Mouse (Mus musculus) layer of hippocampus, postnatal 14 days (tissue): ENCODE results near the gene Tbc1d8. TPM values are rescaled to one million over a fixed set of nuclear protein-coding genes. Genes with fewer than 3 reads are reported as not detected.
A peak's percentile ranks its signal among the peaks of the same experiment; 100 is the strongest.

ENCODE experiments used
- DNase-seq, 2 experiments: peaks; one replicate each; pipeline ENCODE4 v3.0.0; 2021 to 2022; ENCODE audit warnings: low spot score in 2 of 2, mixed read lengths in 1 of 2
- total RNA-seq, 2 experiments: library from RNA; stranded (reverse); gene quantifications; 2 replicates each; pipeline ENCODE4 v1.2.3; 2021

Gene Tbc1d8
- total RNA-seq, 2 experiments from 2014 or later: 13.2 TPM

DNA sequence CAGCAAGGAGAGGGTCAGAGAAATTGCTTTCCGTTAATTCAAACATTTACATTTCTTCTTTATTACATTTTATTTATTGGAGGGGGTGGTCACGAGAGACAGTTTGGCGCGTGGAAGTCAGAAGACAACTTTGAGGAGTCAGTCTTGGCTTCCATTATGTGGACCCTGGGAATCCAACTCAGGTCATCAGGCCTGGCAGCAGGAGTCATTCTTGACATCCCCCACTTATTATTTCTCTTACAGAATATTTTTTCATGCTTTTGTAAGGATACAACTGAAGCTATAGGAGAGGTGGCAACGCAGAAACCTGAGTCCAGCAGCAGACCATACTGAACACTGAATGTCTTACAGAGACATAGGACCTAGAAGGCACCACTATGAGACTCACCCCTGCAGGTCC is 699 bp upstream of the Tbc1d8 start:
- no peak for DNase-seq

DNA sequence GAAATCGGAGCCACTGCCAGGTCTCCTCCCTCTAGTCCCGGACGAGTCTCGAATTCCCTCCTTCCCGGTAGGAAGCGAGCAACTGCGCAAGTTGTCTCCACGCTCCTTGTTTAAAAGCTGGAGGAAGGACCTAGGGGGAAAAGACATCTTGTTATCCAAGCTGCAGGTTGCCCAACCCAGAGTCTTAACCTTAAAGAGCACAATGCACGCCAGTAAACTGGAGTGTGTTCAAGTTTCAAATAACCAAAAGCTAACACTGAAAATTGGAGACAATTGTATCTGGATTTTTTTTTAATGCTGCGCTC is 293 bp upstream of the Tbc1d8 start:
- DNase-seq: no peak

DNA sequence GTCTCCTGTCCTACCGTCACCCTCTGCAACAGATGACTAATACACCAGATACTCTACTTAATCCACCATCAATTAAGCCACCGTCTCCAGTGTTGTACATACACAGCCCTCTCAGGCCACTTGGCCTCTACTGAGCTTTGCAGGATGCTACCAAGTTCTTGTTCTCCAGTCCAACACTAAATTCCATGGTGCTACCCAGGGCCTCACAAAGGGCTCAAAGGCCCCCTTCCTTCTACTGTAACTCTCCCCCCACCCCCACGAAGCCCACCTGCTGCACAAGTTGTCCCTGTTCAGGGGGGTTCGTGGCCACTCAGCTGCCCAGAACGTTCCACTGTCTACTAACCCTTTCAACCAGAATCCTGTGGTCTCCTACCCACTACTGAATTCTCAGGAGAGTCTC is 1.5 kb downstream of the Tbc1d8 start:
- DNase-seq: no peak

DNA sequence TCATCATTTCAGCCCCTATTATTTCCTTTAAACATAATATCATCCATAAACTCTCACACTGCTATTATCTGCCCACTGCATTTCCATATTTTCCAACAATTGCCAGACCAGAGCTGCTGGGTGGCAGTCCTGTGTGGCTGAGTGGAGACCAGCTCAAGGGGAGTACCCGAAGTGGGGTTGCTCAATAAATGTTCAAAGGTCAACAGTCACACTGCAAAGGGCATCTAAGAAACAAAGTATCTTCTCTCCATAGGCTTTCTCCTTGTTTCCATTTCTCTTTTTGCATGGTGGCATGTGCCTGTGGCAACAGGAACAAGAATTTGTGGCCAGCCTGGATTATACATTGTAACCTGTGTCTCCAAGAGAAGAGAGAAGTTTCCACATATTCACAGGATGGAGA is 2.2 kb downstream of the Tbc1d8 start:
- DNase-seq: no peak

DNA sequence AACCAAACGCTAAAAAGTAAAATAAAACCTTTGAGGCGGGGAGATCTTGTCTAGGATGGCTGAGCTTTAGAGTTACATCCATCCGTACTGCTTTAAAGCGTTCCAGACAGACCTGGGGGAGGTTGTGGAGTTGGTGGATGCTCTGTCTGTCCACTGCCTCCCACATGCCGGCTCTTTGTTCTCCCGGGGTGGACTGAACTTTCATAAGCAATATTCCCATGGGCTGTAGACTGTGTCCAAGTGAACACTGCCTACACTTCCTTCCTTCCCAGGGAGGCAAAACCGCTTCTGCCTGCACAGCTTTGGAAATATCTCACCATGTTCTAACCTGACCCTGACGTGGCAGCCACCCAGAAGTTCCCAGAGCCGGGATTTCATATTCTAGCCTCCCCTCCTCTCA is 4.0 kb downstream of the Tbc1d8 start:
- no peak for DNase-seq

DNA sequence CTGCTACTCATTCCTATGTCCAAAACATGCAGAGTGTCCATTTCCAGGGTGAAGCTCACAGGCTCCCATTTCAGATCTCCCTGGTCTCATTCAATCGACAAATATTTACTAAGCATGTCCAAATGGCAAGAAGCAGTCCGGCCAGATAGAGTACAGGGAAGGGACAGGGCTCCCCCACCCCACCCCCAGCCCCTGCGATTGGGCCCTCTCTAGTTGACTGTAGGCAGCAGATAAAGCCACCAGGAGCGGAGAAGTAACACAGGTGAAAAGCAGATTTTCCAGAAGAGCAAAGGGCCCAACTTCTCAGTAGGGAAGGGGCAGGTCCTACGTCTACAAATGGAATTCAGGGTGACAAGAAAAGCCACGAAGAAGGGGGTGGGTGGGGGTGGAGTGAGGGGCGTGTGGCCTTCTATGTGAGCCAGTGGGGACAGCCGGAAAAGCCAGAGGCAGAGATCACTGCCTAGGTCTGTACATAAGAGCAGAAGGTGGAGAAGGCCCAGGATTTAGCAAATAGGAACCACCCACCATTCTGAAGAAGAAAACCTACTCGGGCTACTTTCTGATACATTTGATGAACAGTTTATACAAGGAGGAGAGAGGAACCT is 7.2 kb downstream of the Tbc1d8 start:
- no peak for DNase-seq

DNA sequence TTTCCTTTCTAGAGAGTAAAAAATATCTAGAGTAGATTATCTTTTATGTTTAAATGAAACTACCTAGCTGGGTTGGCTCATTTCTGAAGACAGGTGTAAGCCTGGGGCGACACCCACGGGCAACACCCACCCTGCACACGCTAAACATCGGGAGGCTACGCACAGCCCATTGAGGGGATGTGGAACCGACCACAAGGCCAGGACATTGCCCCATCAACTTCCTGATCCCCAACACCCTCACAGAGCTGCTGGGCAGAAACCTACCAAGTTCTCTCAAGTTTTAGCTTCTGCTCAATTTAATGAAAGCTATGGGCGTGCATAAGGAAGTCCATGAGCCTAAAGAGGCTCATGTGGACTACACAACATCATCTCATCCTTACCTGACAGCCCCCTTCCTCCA is 9.6 kb downstream of the Tbc1d8 start:
- DNase-seq: no peak

DNA sequence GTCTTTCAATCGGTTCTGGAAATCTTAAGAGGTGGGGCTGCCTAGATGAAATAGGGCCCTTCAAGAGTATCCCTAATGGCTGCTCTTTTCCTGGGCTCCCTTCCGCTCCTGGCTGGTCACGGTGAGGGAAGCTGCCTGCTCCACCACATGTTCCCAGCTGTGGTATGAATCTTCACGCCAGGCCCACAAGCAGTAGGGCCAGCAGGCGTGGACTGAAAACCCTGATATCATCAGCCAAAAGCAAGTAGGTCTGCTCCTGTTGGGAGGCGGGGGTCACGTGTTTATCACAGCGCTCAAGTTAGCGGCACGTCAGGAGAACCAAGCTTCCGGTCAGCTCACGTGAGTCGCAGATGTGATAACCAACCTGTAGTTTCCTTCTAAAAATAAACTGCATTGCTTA is 12.0 kb downstream of the Tbc1d8 start:
- DNase-seq: no peak

DNA sequence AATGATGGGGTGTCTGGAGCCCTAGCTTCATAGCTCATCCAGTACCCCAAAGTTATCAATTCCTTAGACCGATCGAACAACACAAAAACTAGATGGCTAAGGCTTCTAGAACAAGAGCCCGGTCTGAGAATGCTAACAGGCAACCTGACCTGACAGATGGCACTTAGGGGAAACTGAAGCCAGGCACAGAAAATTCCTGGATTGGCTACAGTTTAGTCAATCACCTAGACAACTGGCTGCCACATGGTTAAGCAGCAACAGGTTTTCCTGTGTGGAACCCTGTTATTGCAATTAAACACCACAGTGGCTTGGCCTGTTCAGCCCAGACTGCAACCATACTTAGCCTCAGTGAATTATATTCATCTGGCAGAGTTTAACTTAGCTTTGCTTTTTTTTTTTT is 13.8 kb downstream of the Tbc1d8 start:
- no peak for DNase-seq

DNA sequence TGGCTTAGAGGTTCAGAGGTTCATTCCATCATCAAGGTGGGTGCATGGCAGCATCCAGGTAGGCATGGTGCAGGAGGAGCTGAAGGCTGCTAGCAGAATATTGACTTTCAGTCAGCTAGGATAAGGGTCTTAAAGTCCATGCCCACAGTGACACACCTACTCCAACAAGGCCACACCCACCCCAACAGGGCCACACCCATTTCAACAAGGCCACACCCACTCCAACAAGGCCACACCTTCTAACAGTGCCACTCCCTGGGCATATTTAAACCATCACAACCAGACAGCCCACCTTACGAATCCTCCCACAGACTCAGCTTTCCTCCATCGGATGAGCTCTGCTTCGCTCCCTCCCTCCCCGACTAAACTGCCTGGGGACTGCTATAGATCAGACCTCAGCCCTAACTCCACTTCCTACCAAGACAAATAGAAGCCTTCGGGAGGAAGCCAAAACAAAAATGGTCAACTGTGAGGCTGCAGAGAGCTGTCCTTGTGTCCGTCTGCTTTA is 15.6 kb downstream of the Tbc1d8 start:
- DNase-seq: no peak

DNA sequence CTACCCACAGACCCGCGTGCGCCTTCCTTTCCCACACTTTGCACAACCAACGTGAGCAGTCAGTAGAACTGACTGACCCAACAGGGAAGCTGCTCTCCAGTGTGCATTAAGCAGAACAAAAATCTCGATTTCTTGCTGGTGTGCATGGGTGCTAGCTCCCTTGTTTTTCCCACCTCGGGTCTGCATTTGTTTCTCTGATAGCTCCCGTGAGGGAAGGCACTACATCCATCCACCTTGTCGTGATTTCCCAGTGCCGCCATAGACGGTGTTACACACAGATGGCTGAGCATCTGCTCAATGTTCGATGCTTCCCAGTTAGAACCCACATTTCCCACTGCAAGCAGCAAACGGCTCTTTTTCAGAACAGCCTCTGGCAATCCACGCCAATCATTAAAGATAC is 16.5 kb downstream of the Tbc1d8 start:
- peak in 1 of 2 experiments; percentile 55 for DNase-seq

DNA sequence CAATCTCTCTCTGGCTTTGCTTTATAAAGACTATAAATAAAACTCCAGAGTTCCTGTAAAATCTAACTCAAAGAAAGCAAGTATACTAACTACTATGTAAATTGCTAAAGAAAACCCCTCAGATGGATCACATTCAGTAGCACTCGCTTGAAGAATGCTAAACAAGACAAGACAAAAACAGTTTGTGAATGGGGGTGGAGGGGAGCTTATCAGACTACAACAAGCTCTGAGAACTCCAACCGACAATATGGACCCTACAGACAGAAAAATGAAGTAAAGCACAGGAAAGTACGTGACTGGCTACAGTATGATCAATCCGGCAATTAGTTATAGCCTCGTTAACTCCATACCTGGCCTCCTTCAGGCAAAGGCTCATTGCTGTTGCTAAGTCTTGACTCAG is 18.1 kb downstream of the Tbc1d8 start:
- DNase-seq: no peak

DNA sequence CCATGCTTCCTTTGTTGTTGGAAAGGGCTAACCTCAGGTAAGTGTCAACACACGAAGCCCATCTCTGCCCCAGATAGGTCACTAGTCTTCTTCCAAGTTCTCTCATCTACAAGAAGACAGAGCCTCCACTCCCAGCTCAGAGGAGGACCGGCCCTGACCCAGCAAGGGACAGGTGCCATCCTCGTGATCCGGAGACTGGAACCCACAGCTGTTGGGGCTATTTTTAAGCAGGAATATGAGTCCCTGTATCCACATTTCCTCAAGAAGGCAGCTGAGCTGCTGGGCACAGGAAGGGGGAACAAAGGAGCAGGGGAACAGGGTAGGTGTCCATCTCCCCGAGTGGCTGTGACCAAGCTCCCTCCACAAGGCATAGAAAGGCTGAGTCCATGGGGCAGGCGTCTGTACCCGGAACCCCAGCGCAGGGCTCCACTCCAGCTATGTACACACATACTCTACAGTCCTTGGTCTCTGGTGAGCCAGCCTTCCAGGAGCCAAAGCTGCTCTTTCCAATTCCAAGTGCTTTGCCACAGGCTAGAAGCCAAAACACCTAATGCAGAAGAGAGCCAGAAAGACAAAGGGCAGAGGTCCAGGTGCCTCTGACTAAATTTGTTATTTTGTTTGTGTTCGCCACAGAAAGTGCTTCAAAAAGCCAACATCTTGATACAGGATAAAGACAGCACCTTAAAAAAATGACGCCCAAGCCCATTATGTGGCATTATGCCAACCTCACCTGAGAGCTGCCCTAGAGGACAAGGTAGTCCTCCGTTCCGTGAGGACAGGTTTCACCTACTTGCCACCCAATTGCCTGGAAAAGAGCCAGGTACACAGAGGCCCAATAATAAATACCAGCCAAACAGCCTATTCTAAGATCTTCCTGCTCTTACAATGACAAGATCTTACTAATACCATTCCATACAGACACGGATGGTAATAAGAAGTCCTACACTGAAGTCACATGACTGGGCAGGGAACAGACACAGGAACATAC is 20.4 kb downstream of the Tbc1d8 start:
- no peak for DNase-seq

DNA sequence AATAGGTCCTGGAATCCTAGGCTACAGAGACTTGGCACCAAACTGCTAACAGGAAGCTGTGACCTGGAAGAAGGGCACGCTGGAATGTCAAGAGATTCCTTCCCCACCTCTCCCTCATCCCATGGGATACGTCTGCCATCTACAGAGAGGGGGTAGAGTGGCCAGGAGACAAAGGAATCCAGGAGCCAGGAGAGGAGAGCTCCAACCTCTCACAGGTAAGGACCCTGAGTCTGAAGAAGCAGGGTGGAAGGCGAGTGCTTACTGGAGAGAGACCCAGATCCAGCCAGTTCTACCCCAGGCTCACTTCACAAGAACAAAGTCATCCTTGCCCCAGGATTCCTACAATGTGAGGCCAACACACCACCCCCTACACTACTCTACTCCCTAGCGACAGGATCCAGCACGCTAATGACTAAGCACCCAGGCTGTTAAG is 22.1 kb downstream of the Tbc1d8 start:
- no peak for DNase-seq

DNA sequence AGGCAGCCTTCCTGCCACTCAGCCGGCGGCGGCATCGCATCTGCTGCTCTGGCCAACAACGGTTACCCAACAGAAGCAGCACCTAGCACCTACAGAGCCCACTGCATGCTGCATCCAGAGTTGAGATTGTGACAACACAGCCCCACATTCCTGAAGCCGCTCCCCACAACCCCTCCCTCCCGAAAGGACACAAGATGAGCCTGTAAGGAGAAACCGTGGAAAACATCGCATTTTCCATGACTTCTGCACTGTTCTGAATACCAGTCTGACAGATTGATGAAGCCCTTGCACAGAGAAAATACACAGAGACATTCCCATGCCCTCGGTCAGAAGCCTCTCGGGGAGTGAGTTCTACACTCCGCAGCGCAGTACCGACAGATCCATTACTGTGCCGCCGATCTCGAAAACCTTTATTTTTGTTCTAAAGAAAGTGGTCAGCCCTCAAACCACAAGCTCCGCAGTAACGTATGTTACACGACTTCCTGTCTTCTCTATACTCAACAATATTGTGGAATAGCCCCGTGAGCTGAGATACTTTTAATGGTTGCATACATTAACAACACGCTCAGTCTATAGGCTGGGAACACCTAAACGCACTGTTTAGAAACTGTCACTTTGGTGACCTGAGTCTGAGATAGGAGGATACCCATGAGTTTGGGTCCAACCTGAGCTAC is 23.1 kb downstream of the Tbc1d8 start:
- no peak for DNase-seq

DNA sequence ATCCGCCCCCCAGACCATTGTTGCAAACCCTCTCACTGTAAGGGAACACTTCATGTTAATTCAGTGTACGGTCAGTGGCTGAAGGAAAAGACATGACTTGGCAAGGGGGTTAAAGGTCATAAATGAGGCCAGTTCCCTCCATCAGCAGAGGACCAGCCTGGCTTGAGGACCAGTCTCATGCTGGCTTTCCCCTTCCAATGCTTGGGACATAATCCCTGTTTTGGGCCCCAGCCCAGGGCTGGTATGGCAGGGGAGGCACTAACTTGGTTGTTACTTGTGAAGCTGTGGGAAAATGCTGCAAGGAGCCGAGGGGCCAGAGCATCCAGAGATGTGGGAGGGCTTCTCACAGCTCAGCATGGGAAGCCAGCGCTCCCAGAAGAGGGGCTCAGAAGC is 23.8 kb downstream of the Tbc1d8 start:
- no peak for DNase-seq

DNA sequence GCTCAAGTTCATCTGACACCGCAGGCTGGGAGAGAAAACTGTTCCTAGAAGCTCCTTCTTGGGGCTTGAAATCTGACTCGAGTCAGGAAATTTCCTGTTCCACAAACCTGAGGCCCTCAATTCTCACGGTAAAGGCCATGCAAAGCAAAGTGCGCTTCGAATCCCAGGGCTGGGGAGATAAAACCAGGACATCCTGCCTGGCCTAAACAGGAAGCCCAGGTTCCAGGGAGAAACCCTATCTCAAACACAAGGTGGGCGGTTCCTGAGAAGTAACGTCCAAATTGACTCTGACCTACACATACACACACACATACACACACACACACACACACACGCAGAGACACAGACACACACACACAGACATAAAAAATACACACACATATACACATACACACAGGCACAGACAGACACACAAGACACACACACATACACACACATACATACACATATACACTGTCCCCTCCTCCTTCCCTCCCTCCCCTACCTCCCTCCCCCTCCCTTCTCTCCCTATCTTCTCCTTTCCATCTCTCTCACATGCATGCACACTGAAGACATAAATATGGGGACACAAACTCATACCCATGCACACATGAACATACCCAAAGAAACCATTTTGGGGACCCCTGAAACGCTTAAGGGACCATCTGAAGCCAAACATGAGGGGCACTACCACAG is 24.3 kb downstream of the Tbc1d8 start:
- DNase-seq: no peak

DNA sequence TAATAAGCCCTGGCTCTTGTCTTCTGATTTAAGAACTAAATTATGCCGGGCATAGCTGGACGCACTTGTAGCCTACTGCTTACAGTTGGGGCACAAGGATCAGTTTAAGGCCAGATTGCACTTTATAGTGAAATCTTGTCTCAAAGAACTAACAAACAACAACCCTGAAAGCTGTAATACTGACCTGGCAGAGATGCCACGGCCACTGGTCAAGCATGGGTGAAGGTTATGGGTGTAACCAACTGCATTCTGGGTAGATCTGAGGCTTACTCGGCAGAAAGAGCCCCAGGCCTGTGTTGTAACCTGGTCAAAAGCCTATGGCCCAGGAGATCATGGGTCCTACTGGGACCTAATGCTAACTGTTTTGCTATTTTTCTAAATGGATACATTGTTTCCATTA is 26.4 kb downstream of the Tbc1d8 start:
- DNase-seq: no peak

DNA sequence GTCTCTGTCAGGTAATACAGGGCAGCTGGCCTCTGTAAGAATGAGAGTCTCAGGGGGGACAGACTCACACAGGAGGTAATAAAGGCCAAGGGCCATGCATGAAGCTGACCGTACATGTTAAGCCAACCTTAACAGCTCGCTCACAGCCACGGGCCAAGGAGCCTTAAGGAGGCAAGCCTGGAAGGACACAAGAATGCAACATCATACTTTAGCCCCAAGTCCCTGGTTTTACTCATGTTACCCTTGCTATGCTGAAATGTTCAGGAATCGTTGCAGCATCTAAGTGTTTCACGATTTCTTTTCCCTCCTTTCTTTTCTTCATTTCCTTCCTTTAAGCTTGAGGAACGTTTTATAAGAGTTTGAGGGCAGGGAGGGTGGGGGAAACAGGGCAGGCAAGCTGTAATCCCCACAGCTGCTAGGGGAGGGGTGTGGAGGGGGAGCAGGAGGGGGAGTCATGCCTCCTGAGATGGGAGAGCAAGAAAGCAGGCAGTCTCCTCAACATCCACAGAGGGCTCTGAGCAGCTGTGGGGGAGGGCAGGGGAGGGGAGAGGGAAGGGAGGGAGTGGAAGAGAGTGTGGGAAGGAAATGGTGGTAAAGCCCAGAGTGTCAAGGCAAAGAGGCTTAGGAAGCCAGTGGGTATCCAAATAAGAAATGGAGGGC is 28.4 kb downstream of the Tbc1d8 start:
- DNase-seq: no peak

DNA sequence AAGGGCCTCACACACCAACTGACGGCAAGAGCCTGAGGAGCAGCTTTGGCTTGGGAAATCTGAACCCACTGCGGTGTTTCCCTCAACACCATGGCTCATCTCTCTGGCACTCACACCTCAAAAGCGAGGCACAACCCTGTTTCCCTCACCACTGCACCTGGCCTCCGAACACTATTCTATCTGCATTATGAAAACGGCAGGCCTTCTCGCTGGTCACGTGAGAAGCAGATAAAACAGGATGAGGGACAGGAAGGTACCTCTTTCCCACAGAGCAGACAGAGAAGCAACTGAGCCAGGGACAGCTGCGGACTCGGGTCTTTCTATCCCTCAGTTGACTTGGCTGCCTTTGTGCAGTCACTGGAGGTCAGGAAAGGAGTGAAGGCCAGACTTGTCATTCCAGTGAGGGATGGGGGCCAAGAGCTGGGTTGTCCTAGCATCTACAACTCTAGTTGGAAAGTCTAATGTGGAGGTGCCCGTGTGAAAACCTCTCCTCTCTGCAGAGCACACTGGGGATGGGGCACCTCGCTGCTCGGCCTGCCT is 29.2 kb downstream of the Tbc1d8 start:
- DNase-seq: no peak

DNA sequence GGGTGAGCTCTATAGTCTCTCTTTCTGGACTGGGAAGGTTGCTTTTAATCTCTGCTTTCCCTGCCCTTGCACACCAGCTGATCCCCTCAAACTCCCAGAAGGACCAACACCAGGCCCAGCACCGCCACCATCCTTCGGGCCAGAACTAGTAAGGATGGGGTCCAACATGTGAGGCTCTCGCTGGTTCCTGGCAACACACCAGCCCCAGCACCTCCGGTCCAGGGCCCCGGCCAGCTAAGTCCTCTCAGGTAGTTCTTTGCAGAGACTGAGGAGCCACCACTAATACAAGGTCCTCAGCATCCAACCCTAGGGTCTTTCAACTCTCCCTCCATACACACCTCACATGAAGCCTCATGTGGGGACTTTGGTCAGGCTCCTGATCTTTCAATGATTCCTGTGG is 29.7 kb downstream of the Tbc1d8 start:
- DNase-seq: no peak
